Mouse (Mus musculus) layer of hippocampus, postnatal 14 days (tissue): ENCODE data around the gene Atp6ap1. TPM values are rescaled to one million over a fixed set of nuclear protein-coding genes. Genes with fewer than 3 reads are reported as not detected.

Experiments
- DNase-seq, 2 experiments: peaks; one replicate each; pipeline ENCODE4 v3.0.0; 2021 to 2022; ENCODE audit warnings: low spot score in 2 of 2, mixed read lengths in 1 of 2
- long read RNA-seq, 2 experiments: library from polyadenylated mRNA; stranded (forward); transcript quantifications; one replicate each; pipeline ENCODE4 v2.0.0; 2021
- total RNA-seq, 2 experiments: library from RNA; stranded (reverse); gene quantifications; 2 replicates each; pipeline ENCODE4 v1.2.3; 2021

Atp6ap1 gene
- 100 to 1,000 TPM; 302 to 318 TPM for total RNA-seq
- long read RNA-seq, experiment 1, transcript Atp6ap1-201 (10 exons, 2,189 nt) = major isoform, 161 of 174 reads
- long read RNA-seq, experiment 1, partial matches to known transcripts = 5 of 174 reads
- long read RNA-seq, experiment 1, other reads (novel, unspliced or antisense) = 8 of 174 reads
- long read RNA-seq, experiment 2, transcript Atp6ap1-201 (10 exons, 2,189 nt) = major isoform, 166 of 199 reads
- long read RNA-seq, experiment 2, partial matches to known transcripts = 11 of 199 reads
- long read RNA-seq, experiment 2, other reads (novel, unspliced or antisense) = 21 of 199 reads

DNA sequence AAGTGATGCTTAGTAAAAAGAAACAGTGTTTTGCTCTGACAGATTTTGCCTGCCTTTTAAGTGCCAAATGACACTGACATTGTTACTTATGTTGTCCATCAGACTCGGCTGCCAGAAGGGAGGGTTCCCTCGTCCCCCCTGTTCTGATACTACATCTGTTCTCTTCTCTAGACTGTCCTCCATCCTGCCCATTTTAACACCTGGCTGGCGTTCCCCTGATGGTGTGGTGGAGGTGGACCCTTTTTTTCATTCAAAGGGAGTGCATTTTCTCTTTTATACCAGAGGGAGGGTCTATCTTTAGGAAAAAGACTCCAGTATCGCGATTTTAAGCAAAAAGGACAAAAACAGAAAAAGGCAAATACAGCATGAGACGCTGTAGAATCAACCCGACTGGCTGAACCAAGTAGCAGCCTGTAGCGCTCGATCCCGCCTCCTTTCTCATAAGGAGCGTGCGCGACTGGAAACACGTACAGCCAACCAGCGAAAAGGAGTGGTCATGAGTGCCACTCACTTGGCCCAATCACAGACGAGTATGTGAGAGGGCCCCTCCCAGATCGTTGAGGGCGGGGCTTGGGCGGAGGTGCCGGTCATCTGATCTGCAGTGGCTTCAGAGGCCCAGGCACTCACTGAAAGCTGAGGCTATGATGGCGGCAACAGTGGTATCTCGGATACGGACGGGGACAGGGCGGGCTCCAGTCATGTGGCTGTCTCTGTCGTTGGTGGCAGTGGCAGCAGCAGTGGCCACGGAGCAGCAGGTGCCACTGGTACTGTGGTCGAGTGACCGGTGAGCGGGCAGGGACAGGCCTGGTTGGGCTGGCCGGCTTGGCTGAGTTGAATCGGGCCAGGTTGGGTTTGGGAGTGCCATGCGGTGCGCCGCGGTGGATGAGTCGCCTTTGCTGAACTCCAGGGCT lies at the start of gene Atp6ap1:
TSS of gene Atp6ap1 (plus strand) at position 560 of the 911 bp plus-strand sequence.
- peak; percentile 90 to 95 for DNase-seq

DNA sequence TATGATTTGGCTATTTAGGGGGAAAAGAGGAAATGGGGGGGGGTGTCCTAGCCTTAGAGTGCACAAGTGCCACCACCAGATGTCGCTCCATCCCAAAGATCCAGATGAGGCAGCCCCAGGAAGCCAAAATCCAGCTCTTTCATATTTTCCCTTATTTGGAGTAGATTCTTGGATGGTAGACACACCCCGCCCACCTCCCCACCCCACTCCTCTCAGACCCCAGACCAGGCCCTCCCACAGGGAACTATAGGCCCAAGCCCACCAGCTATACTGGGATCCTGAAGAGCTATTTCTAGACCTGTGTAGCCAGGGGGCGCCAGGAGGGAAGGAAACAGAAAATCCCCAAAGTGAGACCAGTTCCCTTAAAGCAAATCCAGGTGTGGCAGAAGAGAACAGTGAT lies 48.2 kb upstream of the Atp6ap1 start:
- peak; percentile 34 to 54 for DNase-seq

DNA sequence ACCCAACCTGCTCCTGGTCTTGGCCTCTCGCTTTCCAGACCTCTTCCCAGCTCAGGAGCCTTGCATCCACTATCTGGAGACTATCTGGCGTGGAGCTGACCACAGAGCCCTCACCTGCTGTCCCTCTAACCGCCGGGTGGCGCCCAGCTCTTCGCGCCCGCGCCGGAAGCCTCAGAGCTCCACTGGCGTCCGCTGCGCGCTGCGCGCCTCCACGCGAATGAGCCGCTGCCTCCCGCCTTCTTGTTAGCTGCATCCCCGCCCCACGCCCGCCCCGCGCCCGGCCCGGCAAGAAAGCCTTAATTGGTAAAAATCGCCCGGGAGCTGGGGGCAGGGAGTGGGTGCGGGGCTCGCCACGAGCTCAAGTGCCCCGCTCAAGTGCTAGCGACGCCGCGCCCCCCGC lies 47.3 kb upstream of the Atp6ap1 start, which contains the start of gene Flna:
TSS of gene Flna (minus strand) at position 206 of the 400 bp plus-strand sequence.
- DNase-seq = peak; percentile 31 to 47

DNA sequence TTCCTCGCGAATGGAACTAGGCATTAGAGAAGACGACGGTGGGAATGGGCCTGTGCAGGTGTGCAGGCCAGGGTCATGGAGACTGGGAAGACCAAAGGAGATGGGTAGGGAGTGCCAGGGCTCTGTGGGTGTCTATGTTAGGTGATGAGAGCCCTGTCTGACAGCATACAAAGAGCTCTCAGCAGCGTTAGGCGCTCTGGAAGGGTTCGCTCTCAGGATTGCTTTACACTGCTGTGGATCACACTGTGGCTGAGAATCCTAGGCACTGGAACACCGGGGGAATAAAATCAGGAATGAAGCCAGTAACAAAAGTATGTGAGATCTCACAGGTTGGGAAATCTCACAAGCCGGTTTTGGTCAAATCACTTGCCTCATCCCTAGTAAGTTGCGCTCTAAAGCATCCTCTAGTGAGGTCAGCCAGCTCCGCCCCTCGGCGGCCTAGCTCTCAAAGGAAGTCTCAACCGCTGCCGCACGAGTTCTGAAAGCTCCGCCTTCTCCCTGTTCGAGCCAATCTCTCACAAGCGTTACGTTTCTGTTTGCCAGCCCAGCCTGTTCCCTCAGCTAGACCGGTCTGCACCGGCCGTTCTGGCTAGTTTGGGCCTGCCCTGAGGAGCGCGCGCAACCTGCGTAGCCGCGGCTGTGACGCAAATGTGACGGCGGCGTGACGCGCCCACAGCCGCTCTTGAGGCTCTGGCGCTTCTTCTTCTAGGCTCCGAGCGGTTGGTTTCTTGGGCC lies 42.6 kb upstream of the Atp6ap1 start, which contains the start of gene Emd:
TSS of gene Emd (plus strand) at position 535 of the 735 bp plus-strand sequence.
- peak; percentile 76 to 91 for DNase-seq

DNA sequence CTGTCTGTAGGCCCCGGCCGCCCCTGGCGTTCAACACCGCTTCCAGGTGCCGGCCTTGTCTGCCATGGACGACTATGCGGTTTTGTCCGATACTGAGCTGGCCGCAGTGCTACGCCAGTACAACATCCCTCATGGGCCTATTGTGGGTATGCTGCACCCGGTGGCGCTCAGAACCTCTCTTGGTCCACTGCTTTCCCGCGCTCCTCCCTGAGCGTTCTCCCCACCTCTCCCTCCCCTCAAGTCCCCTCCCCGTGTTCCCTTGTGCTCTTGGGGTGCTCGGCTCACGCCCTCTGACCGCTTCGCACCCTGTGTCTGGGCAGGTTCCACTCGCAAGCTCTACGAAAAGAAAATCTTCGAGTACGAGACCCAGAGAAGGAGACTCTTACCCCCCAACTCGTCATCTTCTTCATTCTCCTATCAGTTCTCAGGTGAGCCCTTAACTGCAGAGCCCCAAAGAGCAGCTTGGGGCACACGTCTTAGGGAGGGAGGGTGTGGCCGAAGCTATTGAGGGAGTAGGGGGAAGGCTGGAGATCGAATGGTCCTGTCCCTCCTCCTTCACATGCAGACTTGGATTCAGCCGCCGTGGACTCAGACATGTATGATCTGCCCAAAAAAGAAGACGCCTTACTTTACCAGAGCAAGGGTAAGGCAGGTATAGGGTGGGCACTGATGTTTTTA lies 41.9 kb upstream of the Atp6ap1 start:
- DNase-seq = no peak

DNA sequence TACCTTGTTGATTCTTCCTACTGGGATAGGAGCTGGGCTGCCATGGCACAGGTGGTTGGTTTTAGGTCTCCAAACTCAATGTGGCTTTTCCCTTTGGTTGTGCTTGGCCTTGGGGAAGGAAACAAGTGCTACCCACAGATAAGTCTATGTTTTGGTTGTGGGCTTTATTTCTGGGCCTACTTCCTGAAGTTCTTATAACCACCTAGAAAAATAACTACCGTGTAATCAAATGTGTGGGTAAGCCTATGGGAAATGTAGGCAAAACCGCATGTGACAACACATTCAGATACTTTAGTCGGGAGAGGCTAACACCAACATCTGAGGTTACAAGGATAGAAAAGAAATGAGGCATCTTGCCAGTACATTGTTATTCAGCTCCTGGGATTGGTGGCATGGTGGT lies 39.2 kb upstream of the Atp6ap1 start:
- no peak for DNase-seq

DNA sequence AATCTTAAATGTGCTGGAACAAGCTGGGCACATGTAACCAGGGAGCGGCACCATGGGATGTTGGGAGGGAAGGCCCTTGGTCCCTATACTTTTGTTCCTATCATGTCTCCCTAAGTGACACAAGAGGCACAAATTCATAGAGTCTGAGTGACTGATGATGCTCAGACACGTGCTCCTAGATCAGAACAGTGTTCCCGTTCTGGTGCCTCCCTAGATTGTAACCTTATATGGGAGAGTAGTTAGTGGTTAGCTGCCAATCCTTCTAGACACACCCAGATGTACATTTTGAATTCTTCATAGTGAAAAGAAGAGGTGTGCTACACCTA lies 27.2 kb upstream of the Atp6ap1 start:
- DNase-seq = no peak

DNA sequence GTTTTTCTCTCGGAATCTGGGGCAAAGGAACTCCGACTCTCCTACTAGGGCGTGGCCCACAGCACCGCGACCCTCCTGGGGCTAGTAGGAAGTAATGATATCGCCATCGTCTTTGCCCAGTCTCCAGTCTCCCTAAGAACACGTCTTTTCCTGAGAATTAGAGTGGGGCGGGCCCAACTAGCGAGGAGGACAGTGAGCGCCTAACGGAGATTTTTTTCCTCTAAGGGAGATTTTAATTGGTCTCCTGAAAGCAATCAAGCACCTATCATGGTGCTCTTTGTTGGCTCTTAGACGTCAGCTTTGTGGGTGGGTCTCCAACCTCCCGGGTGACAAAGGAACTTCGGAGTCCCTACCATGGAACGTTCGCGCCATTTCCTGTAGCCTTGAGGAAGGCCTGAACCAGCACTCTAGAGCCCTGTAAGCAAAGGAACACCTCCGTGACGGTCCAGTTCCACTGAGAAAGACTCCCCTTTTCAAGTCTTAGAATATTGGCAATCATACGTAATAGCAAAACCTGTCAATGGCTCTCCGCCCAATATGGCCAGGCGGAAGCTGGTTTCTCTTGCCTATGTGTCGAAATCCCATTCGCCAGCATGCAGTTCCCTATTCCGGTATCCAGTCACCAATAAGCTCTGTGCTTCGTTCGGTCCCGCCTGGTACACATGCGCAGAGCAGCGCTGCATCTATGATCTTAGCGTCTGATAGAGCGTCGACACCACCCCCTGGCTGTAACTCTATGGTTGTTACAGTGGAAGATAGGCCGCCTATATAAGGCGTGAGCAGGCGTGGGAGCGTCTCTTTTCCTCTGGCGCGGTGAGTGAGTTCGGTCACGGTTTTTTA lies 26.6 kb upstream of the Atp6ap1 start, which contains the start of gene Rpl10:
TSS of gene Rpl10 (plus strand) at position 751 of the 840 bp plus-strand sequence.
- DNase-seq = peak; percentile 87 to 94

DNA sequence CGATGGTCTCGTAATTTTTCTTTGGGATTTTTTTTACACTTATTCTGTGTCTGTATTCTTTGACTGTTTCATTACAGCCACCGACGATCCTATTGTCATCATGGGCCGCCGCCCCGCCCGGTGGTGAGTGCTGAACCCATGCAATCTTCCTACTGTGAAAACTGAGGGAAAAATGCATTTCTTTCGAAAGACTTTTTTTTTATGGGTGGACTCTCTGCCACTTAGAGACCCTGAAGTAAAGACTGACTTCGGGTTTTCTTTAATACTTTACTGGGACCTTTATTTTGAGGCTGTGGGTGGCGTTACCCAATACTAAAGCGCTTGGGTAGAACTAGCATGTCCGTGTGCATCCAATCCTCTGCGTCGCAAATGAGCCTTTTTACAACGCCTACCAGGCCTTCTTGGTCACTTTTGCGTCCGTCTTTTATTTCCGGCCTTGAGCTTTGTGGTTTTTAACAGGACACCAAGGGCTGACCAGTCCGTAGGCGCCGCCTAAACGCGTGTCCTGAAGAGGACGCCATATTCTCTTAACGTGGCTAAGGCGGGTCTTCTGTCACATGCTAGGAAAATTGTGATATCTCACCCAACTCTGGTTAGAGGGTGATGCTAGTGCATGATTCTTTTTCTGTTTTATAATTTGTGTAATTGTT lies 25.9 kb upstream of the Atp6ap1 start:
- peak in 1 of 2 experiments; percentile 11 for DNase-seq

DNA sequence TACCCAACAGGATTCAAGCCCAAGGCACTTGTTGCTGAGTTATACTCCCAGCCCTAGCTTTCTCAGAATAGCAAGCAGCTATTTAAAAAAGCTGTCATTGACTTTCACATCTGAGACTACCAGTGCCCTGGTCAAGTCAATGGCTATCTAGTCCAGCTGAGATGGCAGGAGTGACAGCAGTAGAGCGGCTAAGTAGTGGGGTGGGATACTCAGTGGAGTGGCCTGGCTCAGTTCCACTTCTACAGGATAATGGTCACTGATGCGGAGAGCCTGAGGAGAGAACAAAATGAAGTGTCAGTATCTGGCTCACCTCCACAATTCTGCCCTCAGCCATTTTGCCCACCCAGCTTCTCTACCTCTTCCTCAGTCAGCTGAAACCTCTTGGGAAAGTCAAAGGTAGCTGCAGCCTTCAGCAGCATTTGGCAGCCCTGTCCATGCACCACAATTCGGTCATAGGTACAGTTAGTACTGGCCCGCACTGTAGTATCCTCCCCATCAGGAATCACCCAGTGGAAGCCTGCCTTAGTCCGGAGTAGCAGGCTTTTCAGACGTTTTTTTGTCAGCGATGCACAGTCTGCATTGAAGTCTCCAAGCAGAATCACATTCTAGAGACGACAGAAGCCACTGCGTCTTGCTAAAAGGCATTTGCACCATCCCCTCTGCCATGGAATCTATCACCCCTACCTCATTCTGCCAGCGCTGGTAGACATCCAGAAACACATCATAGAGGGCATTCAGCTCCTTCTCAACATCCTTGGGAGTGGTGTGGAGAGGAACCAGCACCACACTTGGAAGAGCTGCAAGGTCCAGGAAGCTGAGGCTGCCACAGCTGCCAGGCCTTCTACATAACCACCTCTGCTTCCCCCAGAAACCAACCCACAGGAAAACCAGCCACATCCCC lies 23.2 kb upstream of the Atp6ap1 start:
- DNase-seq = no peak

DNA sequence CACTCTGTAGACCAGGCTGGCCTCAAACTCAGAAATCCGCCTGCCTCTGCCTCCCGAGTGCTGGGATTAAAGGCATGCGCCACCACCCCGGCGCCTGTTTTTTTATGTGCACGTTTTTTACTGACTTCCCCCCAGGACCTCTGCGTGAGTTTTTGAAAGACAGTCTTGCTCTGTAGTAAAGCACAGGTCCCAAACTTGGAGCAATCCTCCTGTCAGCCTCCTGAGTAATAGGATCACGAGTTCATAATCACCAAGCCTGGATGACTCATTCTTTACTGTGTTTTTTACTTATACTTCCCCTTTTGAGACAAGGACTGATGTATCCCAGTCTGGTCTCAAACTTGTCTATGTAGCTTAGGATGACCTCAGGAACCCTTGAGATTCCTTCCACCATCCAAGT lies 19.0 kb upstream of the Atp6ap1 start:
- no peak for DNase-seq

DNA sequence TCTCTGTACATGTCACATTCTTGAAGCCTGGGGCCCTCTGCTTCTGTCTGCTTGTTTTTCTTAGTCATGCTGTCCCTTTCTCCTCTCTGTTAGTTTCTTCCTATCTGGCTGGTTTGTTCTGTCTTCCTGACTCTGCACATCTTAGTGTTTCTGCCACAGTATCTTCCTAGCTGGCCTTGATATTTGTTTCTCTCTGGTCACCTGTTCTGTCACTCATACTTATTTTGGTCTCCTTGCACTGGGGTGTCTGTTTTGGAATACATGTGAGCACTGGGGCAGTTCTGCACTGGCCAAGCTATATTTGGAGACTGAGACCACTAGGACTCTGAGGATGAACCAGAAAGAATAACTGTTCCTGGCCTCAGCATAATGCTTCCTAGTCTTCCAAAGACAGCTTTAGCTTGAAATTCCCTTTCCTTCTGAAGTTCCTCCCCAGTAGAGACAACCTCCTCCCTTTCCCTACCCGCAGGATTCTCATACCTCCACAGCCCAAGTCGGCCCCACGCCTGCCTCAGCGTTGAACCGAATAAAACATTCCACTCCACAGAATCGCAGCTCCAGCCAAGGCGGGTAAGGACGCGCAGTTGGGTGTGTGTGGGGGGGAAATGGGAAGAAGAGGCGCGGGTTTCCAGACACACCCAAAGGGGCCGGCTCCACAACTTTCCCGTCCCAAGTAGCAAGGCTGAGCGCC lies 15.7 kb upstream of the Atp6ap1 start:
- no peak for DNase-seq

DNA sequence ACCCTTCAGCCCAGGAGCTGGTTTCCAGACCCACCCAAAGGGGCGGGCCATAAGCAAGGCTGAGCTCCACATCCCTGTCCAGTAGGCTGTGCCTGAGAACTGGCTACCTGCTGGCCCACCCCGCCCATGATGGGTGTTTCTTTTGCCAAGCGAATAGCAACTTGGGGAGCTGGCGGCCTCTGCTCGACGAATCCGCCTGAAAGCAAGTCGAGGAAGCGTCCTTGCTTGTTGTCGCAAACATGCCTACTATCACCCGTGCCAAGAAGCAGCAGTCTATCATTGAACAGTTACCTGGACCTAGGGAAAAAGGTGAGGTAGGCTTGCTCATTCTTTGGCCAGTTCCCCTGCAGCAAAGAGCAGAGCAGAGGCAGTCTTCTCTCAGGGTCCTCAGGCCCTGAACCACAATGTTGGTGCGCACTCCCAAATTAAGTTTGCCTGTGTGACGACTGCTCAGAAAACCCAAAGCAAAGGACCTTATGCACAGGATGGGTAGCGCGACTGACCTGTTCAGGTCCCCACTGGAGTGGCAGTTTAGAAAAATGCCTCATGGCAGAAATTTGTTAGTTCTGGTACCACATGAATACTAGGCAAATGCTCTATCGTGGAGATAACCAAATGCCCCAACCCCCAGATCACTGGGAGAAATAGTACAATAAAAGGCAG lies 15.0 kb upstream of the Atp6ap1 start, which contains the start of the genes Taz and Dnase1l1:
TSS of gene Taz (plus strand) at position 181 of the 663 bp plus-strand sequence.
TSS of gene Dnase1l1 (minus strand) at position 606 of the 663 bp plus-strand sequence.
- peak in 1 of 2 experiments; percentile 23 for DNase-seq

DNA sequence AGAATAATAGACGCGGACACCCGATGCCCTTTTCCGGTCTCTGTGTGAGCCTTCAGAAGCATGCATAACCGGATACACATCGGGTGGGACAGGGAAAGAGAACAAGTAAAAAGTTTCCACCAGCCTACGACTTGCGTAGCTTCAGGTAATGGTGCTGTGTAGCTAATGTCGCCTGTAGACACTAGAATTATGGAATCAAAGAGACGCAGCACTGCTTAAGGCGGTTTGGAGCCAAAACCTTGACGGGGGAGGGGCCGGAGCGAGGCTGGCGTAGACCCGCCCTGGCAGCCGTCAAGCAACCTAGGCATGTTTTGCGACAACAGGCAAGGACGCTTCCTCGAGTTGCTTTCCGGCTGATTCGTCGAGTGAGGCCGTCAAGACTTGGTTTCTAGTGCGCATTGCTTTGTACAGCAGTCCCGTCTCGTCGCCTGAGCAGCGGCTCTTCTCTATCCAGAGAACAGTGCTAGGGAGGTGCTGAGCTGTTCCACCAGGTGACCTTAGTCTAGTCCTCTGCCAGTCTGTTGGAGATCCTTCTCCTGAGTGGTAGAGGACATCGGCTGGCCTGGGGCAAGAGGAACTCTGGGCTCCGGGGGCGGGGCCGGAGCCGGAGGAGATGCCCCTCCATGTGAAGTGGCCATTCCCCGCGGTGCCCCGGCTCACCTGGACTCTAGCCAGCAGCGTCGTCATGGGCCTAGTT lies 14.4 kb upstream of the Atp6ap1 start:
- DNase-seq = peak; percentile 78 to 88

DNA sequence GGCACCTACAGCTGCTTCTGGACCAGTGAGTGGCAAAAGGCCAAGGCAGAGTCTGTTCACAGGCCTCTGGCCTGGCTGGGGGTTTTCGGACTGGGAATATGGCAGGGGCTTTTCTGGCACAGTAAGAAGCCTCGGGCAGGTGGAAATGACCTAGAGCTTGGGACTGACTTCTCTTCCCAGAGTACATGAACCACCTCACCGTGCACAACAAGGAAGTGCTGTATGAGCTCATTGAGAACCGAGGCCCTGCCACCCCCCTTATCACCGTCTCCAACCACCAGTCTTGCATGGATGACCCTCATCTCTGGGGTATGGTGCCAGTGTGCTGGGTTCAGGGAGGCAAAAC lies 13.8 kb upstream of the Atp6ap1 start:
- DNase-seq = no peak

DNA sequence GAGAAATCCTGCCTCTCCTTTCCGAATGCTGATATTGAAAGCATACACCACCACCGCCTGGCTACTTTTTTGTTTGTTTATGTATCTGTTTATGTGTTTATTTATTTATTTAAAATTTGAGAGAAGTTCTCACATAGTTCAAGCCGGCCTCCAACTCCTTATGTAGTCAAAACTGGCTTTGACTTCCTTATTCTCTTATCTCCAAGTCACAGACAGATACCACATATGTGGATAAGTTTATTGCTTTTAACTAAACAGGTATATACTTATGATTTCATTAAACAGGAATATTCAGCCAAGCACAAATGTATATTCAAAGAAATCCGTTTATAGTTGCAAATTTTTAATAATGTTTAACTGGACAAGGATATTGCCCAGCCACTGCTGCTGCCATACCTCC lies 3.5 kb upstream of the Atp6ap1 start:
- no peak for DNase-seq
